Mouse (Mus musculus): Measurements from ENCODE around the gene Evi5. TPM values are rescaled to one million over a fixed set of nuclear protein-coding genes. Genes with fewer than 3 reads are reported as not detected.

Gene Evi5
- polyA plus RNA-seq, 1 experiment from 2014 or later = 48.3 TPM

GRCm38 (mm10) chr5:107695019-107695418 lies 179.9 kb downstream of the Evi5 start:
- no peaks in the 10 kb centered on the region for H3K36me3 ChIP-seq (ENCODE audit: control insufficient read depth, insufficient read depth, low read length)
- H3K9ac ChIP-seq (ENCODE audit: low read depth, low read length) = no peak overlapping the region
- no peak overlapping the region for H3K4me3 ChIP-seq (ENCODE audit: low read depth, low read length)
- DNase-seq (ENCODE audit: low spot score) = no peak
- ATAC-seq (replicated peaks; ENCODE audit: low FRiP score) = no peak
- H3K27me3 ChIP-seq (replicated peaks; ENCODE audit: control insufficient read depth, insufficient read depth, low read length) = 0 out of 2 replicates have a peak, but pooled peaks cover 5% of the 10 kb centered on the region
- 84% methylated on average over 3 of the region's 3 CpGs for whole genome bisulfite sequencing
- no peak overlapping the region for H3K27ac ChIP-seq (ENCODE audit: low read depth, low read length)
- no peak overlapping the region for H3K4me2 ChIP-seq
- H3K9me3 ChIP-seq (ENCODE audit: control insufficient read depth, low read length) = no peaks in the 10 kb centered on the region
- no peaks in the 10 kb centered on the region for H3K4me1 ChIP-seq (replicated peaks; ENCODE audit: control insufficient read depth, insufficient read depth, low read length)

Other genes starting within 250 kb of the Evi5 start
- 0.22 and 0.30 TPM in 2 replicates for gene Gfi1, start 149.1 kb downstream of the Evi5 start, polyA plus RNA-seq (2014; fragmentation: Nextera tagmentation; extraction: Ambion mirVana)
- 0.14 and 0.22 TPM in 2 replicates for gene Ube2d2b, start 45.0 kb downstream of the Evi5 start, polyA plus RNA-seq (2014; fragmentation: Nextera tagmentation; extraction: Ambion mirVana)
- gene Rpl5, start 25.4 kb upstream of the Evi5 start, polyA plus RNA-seq (2014; fragmentation: Nextera tagmentation; extraction: Ambion mirVana) = 102 and 105 TPM in 2 replicates
- 19.5 and 20.6 TPM in 2 replicates for gene Fam69a, start 112.0 kb upstream of the Evi5 start, polyA plus RNA-seq (2014; fragmentation: Nextera tagmentation; extraction: Ambion mirVana)
- gene Mtf2, start 190.6 kb upstream of the Evi5 start, polyA plus RNA-seq (2014; fragmentation: Nextera tagmentation; extraction: Ambion mirVana) = 86.3 and 98.5 TPM in 2 replicates